Mouse (Mus musculus): ENCODE measurements around the gene Wnt2b.

The Wnt2b gene

DNA sequence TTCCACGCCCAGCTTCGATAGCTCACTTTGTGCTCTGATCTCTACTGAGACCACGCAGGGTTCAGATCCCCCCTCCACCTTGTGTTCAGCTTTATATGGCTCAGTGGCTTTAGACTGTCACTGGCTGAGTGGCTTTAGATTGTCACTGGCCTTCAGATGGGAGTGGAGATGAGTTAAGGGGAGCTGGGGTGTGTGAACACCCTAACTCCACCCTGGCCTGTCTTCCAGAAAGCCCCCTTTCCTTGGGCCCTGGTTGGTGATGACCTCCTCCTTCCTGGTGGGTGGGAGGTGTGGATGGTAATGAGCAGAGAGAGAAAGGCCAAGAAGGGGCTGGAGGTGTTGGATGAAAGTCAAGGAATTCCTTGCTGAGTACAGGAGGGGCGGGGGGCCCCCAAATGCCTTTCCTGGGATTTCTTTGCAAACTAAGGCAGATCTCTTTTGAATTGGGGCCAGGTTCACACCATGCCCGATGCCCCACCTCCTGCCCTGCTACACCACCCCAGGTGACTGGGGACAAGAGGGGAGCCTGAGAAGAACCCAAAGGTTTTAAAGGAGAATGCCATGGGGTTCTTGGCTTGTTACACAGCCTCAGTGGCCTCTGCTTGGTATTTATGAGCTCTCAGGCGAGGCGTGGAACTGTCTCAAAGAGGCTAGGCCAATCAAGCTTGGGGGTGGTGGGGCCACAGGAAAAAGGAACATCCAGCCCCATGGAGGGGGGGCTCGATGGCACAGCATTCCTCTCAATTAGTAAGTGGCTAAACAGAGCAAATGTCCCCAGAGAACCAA lies 3.5 kb upstream of the Wnt2b start:
- intact Hi-C loops (cut with DNase I), result loop anchor here (5.0 kb wide), 1 partner anchor 183 kb away; the partner anchor contains the start of genes Fam19a3 and Ppm1j

DNA sequence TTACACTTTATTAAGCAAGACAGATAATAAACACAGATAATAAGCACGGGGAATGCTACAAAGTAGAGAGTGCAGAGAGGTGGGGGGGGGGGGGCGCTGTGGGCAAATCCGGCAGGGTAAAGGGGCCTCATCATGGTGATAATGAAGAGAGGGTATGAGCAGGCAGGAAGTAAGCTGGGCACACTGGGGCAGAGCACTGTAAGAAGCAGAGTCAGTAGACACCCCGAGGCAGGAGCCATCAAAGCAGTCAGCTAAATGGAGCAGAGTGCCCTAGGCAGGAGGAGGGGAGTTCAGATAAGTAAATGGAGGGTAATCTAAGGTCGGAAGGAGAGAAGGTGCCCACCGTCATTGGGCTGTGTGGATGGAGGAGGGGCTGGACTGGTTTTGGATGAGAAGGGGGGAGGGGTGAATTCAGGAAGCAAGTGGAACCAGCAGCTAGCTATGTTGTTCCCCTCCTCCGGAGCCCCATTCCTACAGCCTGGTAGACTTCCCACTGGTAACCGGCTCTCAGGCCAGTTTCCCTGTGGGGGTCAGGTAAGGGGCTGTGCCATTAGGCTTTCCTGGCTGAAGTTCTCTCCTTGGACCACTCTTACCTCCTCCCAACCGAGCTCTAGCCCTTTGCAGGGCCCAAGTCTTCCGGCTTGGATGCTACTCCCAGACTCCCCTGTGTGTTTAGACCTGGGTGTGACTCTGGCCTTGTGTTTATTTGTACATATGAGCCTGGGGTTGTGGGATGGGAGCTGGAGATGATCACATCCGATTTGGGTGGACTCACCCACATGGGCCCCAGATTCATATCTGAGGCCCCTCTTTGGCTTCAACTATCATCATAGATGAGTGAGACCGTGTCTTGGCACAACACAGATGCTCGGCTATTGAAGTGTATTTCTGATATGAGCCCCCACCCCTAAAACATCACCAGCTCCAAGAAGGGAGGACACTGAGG lies 1.9 kb upstream of the Wnt2b start:
- intact Hi-C loops (cut with DNase I), result no loop called here

DNA sequence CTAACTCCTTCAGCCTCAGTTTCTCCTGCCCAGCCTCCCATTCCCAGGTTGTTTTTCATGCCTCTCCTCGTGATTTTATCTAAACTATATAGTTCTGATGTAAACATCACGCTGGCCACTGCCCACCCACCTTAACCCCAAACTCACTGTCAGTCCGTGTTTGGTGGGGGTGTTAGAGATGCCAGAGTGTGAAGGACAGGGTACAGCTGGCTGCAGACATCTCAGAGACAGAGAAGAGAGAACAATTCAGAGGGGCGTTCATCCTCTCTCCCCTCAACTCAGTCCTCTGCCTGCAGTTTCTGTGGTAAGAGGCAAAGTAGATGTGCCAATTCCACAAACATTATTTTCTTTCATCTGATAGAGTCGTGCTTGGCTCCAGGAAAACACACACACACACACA lies 1.1 kb upstream of the Wnt2b start:
- intact Hi-C loops (cut with DNase I), result no loop called here

DNA sequence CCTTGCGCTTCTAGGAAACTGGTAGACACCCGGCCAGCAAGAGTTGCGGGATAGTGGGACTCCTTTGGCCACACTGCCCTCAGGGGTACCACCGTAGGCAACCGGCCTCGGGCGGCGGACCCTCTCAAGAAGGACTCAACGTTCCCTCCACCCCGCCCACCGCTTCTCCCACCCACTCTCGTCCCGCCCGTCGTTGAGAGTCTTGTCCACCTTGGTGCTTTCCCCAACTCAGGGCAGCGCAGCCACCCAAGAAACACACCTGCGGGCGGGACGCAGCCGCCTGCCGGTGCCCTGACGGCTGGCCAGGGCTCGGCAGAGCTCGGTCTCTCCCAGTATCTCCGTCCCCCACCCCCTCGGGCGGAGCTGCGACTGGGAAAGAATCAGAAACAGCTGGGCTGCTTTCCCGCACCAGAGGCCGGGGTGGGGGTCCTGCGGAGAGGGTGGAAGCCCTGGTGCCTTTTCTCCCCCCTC lies 455 bp upstream of the Wnt2b start:
- intact Hi-C loops (cut with DNase I), result no loop called here

DNA sequence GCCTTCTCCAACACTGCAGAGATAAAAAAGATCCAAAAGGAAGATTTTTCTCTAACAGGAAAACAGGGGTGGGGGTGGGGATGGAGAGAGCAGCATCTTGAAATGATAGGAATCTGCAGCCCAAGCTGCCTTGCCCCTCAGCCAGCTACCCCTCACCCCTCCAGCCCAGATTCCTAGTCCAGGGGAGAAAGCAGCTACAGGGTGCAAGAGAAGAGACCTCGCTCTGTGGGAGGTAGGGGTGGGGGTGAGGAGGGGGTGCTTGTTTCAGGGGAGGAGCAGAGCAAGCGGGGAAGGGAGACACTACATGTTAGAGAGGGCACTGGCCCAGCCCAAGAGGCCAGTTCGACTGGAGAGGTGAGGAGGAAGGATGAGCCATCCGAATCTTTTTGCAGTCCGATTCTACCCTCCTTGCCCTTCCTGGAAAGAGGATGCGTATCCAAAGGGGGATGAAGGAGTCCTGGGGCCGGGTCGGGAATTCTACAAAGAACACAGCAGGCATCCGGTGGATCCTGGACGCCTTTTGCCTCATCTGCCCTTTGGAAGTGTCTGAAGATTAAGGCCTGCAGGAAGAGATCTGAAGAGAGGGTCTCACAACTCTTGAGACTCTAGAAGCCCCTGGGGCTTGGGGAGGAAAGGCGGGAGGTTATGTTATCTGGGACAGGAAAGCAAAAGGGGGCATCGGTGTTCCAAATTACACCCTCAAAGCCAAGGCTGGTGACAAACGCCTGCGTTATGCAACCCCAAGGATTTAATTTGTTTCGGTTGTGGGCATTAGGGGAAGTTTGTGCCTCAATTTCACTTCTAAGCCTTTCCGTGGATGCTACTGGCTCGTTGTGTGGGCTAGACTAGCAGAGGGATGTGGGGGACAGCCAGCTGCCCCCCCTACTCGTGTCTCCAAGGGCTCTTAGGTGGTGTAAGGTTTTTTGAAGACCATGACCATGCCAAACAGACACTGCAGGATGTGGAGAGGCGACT lies 1.4 kb downstream of the Wnt2b start:
- intact Hi-C loops (cut with DNase I), result no loop called here

DNA sequence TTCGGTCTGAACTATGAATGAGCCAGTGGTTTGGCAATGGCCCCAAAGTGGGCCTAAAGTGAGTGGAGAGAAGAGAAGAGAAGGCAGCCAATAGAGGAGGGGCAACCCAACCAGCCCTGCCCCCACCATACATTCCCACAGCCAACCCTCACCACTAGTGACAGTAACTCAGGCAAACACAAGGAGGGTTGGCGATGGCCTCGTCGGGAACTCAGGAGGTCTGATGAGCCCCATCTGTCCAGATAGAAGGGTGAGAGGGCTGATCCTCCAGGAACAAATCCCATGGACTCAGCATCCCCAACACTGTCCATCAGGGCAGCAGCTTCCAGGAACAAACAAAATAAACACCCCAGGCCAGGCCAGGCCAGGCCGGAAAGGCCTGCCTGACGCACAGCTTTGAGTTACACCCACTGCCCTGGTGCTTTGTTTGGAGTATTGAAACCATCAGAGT lies 5.6 kb downstream of the Wnt2b start:
- intact Hi-C loops (cut with DNase I), result no loop called here

DNA sequence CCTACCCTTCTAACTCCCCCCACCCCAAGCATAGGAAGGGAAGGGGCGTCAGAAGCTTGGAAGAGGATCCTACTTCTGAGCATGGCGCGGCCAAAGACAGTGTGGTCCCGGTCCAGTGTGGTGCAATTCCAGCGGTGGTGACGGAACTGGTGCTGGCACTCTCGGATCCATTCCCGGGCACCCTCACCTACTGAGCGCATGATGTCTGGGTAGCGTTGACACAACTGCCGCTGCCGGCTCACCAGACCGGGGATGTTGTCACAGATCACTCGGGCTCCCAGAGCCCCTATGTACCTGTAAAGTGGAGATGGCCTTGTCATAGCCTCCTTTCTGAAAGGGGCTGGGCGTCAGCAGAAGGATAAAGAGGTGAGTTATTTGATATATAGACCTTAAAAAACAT lies 7.2 kb downstream of the Wnt2b start:
- intact Hi-C loops (cut with DNase I), result no loop called here

DNA sequence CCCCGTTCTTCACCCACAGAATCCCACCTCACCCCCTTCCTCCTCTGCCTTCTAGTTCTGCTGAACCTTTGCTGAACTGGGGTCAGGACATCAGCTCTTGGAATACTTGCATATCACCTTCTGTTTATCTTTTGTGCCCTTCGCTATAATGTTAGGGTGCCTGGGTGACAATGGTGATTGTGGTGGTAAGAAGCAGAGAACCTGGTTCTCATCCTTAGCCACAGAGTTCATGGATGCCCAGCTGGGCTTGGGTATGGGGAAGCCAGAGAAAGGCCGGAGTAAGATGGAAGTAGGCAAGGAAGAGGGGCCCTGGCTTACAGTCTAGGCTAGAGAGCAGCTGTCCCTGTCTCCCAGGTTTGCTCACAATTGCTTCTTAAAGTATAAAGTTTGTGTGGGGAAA lies 7.6 kb downstream of the Wnt2b start:
- intact Hi-C loops (cut with DNase I), result no loop called here

DNA sequence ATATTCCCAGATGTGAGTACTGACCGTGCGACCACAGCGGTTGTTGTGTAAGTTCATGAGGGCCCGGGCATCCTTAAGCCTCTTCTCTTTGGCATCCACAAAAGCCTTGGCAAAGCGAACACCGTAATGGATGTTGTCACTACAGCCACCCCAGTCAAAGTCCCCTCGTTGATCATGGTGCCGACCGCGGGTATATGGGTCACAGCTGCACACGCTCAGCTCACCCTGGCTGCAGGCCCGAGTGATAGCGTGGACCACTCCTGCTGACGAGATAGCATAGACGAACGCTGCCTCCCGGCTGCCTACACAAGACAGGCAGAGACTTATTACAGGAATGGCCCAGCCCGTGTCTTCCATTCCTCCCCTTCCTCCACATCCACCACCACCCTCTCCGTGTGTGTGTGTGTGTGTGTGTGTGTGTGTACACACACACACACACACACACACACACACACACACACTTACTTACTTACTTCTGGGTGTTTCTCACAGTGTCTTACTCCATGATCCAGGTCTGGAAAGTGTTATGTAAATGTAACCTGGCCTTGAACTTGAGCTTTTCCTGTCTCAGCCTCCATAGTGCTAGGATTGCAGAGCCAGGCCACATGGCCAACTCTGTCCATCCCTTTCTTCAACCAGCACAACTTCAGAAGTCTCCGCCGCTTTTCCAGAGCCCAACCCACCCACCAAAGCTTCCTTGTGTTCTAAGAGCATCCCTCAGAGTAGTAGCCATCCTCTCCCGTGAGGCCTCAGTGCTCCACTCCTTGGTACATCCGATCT lies 8.6 kb downstream of the Wnt2b start:
- intact Hi-C loops (cut with DNase I), result no loop called here

DNA sequence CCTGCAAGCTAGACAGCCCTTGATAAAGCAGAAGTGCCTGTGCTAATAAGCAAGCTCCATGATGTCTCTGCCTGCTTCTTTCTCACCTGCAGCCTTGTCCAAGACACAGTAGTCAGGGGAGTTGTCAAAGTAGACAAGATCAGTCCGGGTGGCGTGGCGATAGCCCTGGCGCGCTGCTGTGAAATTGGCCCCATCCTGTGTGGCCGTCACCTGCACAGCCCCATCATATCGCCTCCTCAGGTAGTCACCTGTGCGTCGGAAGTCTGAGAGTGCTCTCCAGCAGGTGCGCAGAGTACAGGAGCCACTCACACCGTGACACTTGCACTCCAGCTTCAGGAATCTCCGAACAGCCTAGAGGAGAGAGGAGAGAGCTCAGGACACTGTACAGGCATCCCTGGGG lies 10.8 kb downstream of the Wnt2b start:
- intact Hi-C loops (cut with DNase I), result no loop called here

DNA sequence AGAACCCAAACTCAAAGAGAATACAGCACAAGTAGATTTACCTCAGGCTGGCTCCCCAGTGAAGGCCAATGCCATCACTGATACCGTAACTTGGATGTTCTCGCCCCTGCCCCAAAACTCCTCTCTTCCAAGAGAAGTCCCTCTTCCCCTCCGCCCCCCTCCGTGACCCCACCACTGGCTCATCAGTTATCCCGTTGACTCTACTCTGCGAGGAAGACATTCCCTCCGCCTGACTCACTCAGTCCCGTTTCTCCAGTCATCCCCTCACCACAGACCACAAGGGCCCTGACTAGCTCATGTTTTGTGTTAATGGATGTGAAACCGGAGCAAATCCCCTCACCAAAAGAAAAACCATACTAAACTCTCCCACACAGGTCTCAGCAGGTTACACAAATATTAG lies 16.8 kb downstream of the Wnt2b start:
- intact Hi-C loops (cut with DNase I), result no loop called here

DNA sequence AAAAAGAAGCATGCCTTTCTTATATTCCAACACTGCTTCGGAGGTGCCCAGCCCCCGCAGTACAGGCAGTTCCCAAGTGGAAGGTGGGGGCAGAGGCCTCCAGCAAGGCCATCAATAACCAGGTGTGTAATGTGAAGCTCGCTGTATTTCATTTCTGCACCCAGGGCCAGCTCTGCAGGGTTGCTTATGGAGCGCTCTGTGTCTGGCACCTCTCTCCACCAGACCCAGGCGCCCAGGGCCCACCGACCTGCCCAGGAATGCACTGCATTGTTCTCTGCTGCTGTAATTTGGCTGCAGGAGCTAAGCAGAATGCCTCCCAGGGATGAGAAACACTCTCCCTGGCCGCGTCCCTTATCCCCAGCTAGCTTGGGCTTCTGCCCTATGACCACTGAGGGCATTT lies 18.4 kb downstream of the Wnt2b start:
- intact Hi-C loops (cut with DNase I), result no loop called here

DNA sequence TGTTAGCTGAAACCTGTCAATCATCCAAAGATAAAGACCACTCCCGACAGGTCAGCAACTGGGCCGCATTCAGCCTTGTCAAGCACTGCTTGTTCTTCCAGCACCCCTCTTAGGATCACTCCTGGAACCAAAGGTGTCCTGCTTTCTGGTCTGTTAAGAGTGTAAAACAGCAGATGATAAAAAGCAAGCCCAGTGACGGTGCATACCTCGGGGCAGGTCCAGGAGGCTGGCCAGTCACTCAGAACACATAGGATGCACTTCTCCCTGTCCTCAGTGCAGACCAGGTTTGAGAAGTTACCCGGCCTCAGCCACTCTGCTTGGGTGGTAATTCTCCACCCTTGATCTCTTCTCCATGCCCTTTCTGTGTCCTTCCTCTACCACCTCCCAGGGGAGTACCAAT lies 19.0 kb downstream of the Wnt2b start:
- intact Hi-C loops (cut with DNase I), result no loop called here

DNA sequence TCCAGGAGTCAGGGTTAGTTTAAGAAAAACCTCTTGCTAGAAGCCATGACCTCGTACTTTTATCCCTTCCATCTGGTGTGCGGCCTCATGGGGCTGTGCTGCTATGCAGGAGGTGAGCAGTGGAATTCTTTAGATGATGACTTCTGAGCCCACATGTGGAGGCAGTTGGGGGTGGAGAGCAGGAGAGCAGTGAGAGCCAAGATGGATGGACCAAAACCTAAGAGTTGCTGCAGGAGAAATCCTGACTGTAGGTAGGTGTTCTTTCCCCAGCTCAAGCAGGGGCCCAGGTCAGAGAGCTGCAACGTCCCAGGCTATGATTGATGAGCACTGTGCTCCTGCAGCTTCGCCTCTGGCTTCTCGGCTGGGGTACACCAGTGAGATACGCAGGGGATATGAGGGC lies 21.0 kb downstream of the Wnt2b start:
- intact Hi-C loops (cut with DNase I), result no loop called here

DNA sequence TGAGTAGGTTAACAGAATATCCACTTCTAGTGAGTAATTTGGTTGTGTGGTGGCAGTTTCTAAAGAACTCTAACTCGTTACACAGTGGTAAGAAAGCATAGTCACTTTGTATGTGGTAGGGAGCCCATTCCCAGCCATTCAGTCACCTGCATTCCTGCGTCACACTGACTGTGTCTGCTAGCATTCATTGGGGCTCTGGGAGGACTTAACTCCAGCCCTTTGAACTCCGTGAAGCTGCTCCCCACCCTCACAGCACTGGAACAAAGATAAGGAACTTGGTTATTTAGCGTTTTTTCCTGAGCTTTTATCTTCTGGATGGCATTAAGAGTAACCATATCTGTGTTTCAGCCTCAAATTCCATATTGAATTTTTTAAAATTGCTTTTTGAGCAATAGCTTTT lies 23.4 kb downstream of the Wnt2b start:
- intact Hi-C loops (cut with DNase I), result no loop called here

DNA sequence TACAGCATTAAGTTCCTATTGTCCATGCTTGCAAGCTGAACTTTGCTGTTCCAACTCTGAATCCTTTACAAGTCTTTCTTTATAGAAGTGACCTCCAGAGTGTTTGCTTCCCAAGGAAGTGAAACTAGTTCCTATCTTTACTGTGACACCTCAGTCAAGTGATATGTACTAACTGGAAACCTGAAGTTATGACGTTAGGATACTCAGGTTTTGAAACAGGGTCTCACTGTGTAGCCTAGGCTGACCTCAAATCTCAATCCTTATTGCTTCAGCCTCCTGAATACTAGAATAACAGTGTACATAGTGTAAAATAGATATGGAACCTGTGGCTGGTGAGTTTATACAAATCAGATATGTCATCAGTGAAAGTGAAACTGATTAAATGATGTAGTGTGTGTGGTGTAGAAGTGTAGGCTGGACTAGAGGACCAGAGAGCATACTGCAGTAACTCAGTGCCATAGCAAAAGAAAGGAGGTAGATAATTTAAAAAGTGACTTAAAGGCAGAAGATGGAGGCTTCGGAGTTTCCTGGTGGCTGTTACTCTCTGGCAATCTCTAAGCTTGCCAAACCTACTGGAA lies 23.9 kb downstream of the Wnt2b start:
- intact Hi-C loops (cut with DNase I), result no loop called here

DNA sequence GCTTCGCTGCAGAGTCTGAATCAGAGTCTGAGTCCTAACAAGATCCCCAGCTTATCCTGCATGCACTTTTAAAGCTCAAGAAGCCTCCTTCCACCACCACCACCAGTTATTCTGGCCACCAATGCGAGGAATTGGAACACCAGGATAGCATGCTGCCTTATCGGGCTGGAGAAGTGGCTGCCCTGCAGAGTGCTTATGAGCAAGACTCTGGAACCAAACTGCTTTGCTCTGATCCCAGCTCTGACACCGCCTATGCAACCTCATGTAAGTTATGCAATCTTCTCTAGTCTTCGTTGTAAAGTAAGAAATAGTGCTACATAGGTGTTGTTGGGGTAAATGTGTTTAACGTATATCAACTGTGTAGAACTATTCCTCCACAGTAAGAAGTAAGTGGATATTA lies 32.3 kb downstream of the Wnt2b start:
- intact Hi-C loops (cut with DNase I), result no loop called here

DNA sequence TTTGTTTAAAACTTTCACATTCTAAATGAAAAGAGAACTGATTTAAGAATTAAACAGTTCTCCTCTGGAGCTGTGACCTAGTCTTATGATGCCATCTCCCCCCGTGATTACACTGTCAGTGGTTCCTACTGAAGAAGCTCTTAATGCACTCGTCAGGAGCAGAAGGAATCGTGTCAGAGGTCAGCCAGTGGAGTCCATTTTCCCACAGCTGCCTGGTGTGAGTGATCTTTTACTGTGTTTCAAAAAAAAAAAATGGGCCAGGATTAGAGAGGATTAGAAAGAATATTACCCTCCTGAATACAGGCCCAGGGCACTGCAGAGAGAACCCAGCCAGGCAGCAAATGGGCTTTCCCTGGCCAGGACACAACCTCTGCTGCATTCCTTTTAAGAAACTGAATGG lies 46.7 kb downstream of the Wnt2b start:
- intact Hi-C loops (cut with DNase I), result no loop called here

DNA sequence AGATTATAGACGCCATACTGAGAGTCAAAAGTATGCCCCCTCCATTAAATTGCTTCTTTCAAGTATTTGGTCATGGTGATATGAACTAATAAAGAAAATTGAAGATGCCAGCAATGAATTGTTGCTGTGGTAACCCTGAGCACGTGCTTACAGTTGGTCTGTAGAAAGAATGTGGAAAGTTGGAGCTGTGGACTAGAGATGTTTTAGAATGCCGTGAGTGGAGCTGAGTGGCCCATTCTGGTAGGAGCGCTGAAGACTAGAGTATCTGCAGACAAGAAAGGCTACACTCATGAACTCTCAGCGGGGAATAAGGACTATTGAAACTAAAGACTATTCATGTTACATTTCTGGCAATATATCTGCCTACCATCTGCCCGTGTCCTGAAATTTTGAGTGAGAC lies 52.5 kb downstream of the Wnt2b start:
- intact Hi-C loops (cut with DNase I), result no loop called here

DNA sequence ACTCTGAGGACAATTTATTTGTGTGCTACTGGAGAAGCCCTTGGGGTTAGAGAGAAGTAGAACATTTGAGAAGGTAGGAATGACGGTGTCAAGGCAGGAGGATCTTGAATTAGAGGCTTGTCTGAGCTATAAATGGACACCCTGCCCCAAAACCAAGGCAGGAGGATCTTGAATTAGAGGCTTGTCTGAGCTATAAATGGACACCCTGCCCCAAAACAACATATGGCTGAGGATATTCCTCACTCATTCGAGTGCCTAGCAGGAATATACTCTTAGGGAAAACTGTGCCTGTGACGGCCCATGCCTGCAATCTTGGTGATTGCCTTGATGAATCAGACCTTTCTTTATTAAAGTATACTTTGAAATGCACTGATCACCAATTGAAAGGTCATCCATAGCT lies 55.7 kb downstream of the Wnt2b start:
- intact Hi-C loops (cut with DNase I), result no loop called here
